Comparison of ENCODE assay signal across 31 mouse cellular contexts in genomic region chrX:20915075-20915474, GRCm38 (mm10). TPM values are rescaled to one million over a fixed set of nuclear protein-coding genes. Genes with fewer than 3 reads are reported as not detected.
A peak's percentile ranks its signal among the peaks of the same experiment; 100 is the strongest.
DNase-seq lines count a peak whose midpoint lies in the region; TF ChIP-seq lines count a peak whose summit lies in the region.
"Had no signal": no experiment of that assay in that cellular context is flagged by ENCODE, and none has a peak within 500 bp of the region (broad histone marks: within the 10 kb centered on the region; RNA-seq: fewer than 3 reads in every experiment).

No protein-coding gene starts in this region.

- H3K9ac ChIP-seq in MEL (ENCODE audit: control insufficient read depth, low read depth, low read length, poor library complexity, severe bottlenecking), result no peak overlapping the region
- H3K9ac ChIP-seq: hindbrain, embryonic 15.5 days; limb, embryonic 12.5 days; lung, embryonic 15.5 days; midbrain, embryonic 15.5 days; stomach, embryonic 15.5 days had no signal

- no peak for TF ChIP-seq EP300 in MEL (IDR thresholded peaks at IDR 0.05; ENCODE audit: low read depth in 1 of 2, low read length in 2 of 2)

- H3K27me3 ChIP-seq in MEL (ENCODE audit: control insufficient read depth in 1 of 2, insufficient read depth in 2 of 2, low read length in 2 of 2), result peaks cover 10 to 20% of the 10 kb centered on the region in 2 experiments
- H3K27me3 ChIP-seq: hindbrain, embryonic 15.5 days; lung, embryonic 15.5 days; midbrain, embryonic 15.5 days; stomach, embryonic 15.5 days had no signal

- peaks cover 0 to 16% of the 10 kb centered on the region in 2 experiments; a peak in 2 of 4 replicates for H3K36me3 ChIP-seq in MEL (ENCODE audit: control insufficient read depth in 1 of 2, insufficient read depth in 2 of 2, low read length in 2 of 2)
- H3K36me3 ChIP-seq: G1E; hindbrain, embryonic 10.5 days; limb, embryonic 12.5 days; lung, embryonic 15.5 days; midbrain, embryonic 10.5 days; midbrain, embryonic 15.5 days; stomach, embryonic 15.5 days had no signal

- peak; percentile 26 to 55 for DNase-seq in frontal cortex, adult 2 months (ENCODE audit: extremely low spot score in 1 of 2, low spot score in 1 of 2)
- no peak for DNase-seq in frontal cortex, postnatal 14 days (ENCODE audit: low spot score in 2 of 2)
- peak; percentile 45 for DNase-seq in right cerebral cortex, adult 18-20 months
- DNase-seq in right cerebral cortex, postnatal 4 days, result no peak
- DNase-seq in MEL (ENCODE audit: low read depth, low spot score), result peak; percentile 38
- DNase-seq in telencephalon, adult 2 months (ENCODE audit: low read depth, low spot score), result peak; percentile 33
- DNase-seq in kidney, adult 8-10 months, result no peak
- DNase-seq in urinary bladder, postnatal 4 days (ENCODE audit: low spot score in 2 of 2), result no peak
- DNase-seq: adrenal gland, adult 8-10 months; B cell, adult 2 months; cerebellum, adult 11 months; cerebellum, adult 9-10 months; cerebellum, postnatal 36 days; gastrocnemius, postnatal 10 days; heart, postnatal 14 days; kidney, adult 18-20 months; kidney, postnatal 36 days; thymus, postnatal 14 days had no signal

- no peak for TF ChIP-seq RAD21 in MEL (IDR thresholded peaks at IDR 0.05; ENCODE audit: low read depth, low read length)

- H3K4me3 ChIP-seq in MEL (ENCODE audit: control insufficient read depth in 1 of 2, insufficient read depth in 1 of 2, low read depth in 2 of 2, low read length in 2 of 2), result no peak overlapping the region
- H3K4me3 ChIP-seq: hindbrain, embryonic 10.5 days; hindbrain, embryonic 15.5 days; limb, embryonic 12.5 days; lung, embryonic 15.5 days; midbrain, embryonic 10.5 days; midbrain, embryonic 15.5 days; stomach, embryonic 15.5 days had no signal

- no peak for TF ChIP-seq POLR2A in MEL (IDR thresholded peaks at IDR 0.05; ENCODE audit: control insufficient read depth in 1 of 2, insufficient read depth in 1 of 2, low read depth in 1 of 2, low read length in 2 of 2, poor library complexity in 1 of 2)

- no peaks in the 10 kb centered on the region for H3K9me3 ChIP-seq in MEL (replicated peaks; ENCODE audit: insufficient read depth, low read length)
- H3K9me3 ChIP-seq: G1E; hindbrain, embryonic 10.5 days; hindbrain, embryonic 15.5 days; lung, embryonic 15.5 days; midbrain, embryonic 10.5 days; midbrain, embryonic 15.5 days; stomach, embryonic 15.5 days had no signal

- no peak for TF ChIP-seq CTCF in MEL (IDR thresholded peaks at IDR 0.05 in 2 of 3, conservative IDR thresholded peaks at IDR 0.05 in 1 of 3; ENCODE audit: control insufficient read depth in 1 of 3, insufficient read depth in 1 of 3, low read depth in 2 of 3, low read length in 3 of 3, poor library complexity in 1 of 3, severe bottlenecking in 1 of 3)

- H3K4me1 ChIP-seq in MEL (ENCODE audit: control insufficient read depth in 1 of 2, insufficient read depth in 2 of 2, low read length in 2 of 2), result peaks cover 6 to 9% of the 10 kb centered on the region in 2 experiments; a peak in 3 of 4 replicates
- H3K4me1 ChIP-seq: hindbrain, embryonic 10.5 days; limb, embryonic 12.5 days; lung, embryonic 15.5 days; midbrain, embryonic 10.5 days; stomach, embryonic 15.5 days had no signal

- no peak overlapping the region for H3K27ac ChIP-seq in MEL (ENCODE audit: control insufficient read depth, low read depth, low read length)
- H3K27ac ChIP-seq: hindbrain, embryonic 10.5 days; hindbrain, embryonic 15.5 days; limb, embryonic 12.5 days; lung, embryonic 15.5 days; midbrain, embryonic 10.5 days; midbrain, embryonic 15.5 days; stomach, embryonic 15.5 days had no signal

- H3K79me2 ChIP-seq in MEL (ENCODE audit: control insufficient read depth, insufficient read depth, low read length, poor library complexity), result no peaks in the 10 kb centered on the region

TF ChIP-seq in MEL, 35 proteins besides CTCF, POLR2A, EP300 and RAD21:
- TF ChIP-seq CHD1 (IDR thresholded peaks at IDR 0.05; ENCODE audit: low read depth, low read length) (no peak), MAFK (IDR thresholded peaks at IDR 0.05; ENCODE audit: borderline replicate concordance, low read depth, low read length) (no peak), SIN3A (IDR thresholded peaks at IDR 0.05; ENCODE audit: low read length) (no peak), NRF1 (IDR thresholded peaks at IDR 0.05; ENCODE audit: insufficient read depth, low read depth, low read length, poor library complexity, severe bottlenecking) (no peak), MAX (IDR thresholded peaks at IDR 0.05; ENCODE audit: low read length) (no peak)

RNA-seq across cellular contexts. Expression of gene Syn1, which starts 5.7 kb away (rescaled TPM):
- polyA plus RNA-seq in frontal cortex, adult 2 months (2012; rRNA removed), result 273 and 320 TPM in 2 replicates
- 0.08 TPM in 1 of 2 replicates, not detected in the other for total RNA-seq in MEL (2012; rRNA removed)
- polyA plus RNA-seq in MEL (2012; ENCODE audit: insufficient read depth in 1 of 2, insufficient read length in 2 of 2, low read depth in 1 of 2, low replicate concordance in 2 of 2, missing spikeins in 1 of 2), result under 1 TPM in 1 of 2 experiments, not detected in 1; 0.22 TPM
- total RNA-seq: G1E; granulocyte monocyte progenitor cell, adult 5-6 weeks; liver, adult 2 months had no signal
- polyA plus RNA-seq: activated CD4-positive, CD25-positive, alpha-beta regulatory T cell, adult 4 months; G1E had no signal

RNA-seq across cellular contexts. Expression of gene Cfp, which starts 16.3 kb away (rescaled TPM):
- 19.2 and 21.8 TPM in 2 replicates for polyA plus RNA-seq in frontal cortex, adult 2 months (2012; rRNA removed)
- total RNA-seq in MEL (2012; rRNA removed), result 2.0 and 2.6 TPM in 2 replicates
- polyA plus RNA-seq in MEL (2012; ENCODE audit: insufficient read depth in 1 of 2, insufficient read length in 2 of 2, low read depth in 1 of 2, low replicate concordance in 2 of 2, missing spikeins in 1 of 2), result 10 to 100 TPM in 1 of 2 experiments, not detected in 1; 11.4 TPM

RNA-seq across cellular contexts. Expression of gene Elk1, which starts 35.3 kb away (rescaled TPM):
- polyA plus RNA-seq in frontal cortex, adult 2 months (2012; rRNA removed), result 36.0 and 39.1 TPM in 2 replicates
- 5.4 and 6.1 TPM in 2 replicates for total RNA-seq in MEL (2012; rRNA removed)
- 10 to 100 TPM in 1 of 2 experiments, not detected in 1; 12.5 TPM for polyA plus RNA-seq in MEL (2012; ENCODE audit: insufficient read depth in 1 of 2, insufficient read length in 2 of 2, low read depth in 1 of 2, low replicate concordance in 2 of 2, missing spikeins in 1 of 2)

RNA-seq across cellular contexts. Expression of gene Timp1, which starts 45.1 kb away (rescaled TPM):
- polyA plus RNA-seq in frontal cortex, adult 2 months (2012; rRNA removed), result 1.5 and 1.6 TPM in 2 replicates
- 0.27 TPM in 1 of 2 replicates, not detected in the other for total RNA-seq in MEL (2012; rRNA removed)
- polyA plus RNA-seq in MEL (2012; ENCODE audit: insufficient read depth in 1 of 2, insufficient read length in 2 of 2, low read depth in 1 of 2, low replicate concordance in 2 of 2, missing spikeins in 1 of 2), result under 1 TPM in 1 of 2 experiments, not detected in 1; 0.49 TPM
- total RNA-seq: G1E; granulocyte monocyte progenitor cell, adult 5-6 weeks; liver, adult 2 months; megakaryocyte progenitor cell, adult 5-6 weeks; neutrophil, adult 5-6 weeks had no signal
- polyA plus RNA-seq: activated CD4-positive, CD25-positive, alpha-beta regulatory T cell, adult 4 months; G1E had no signal

RNA-seq across cellular contexts. Expression of gene Uxt, which starts 46.7 kb away (rescaled TPM):
- 15.0 and 17.7 TPM in 2 replicates for polyA plus RNA-seq in frontal cortex, adult 2 months (2012; rRNA removed)
- 62.3 and 78.8 TPM in 2 replicates for total RNA-seq in MEL (2012; rRNA removed)
- 10 to 100 TPM in 1 of 2 experiments, not detected in 1; 88.8 TPM for polyA plus RNA-seq in MEL (2012; ENCODE audit: insufficient read depth in 1 of 2, insufficient read length in 2 of 2, low read depth in 1 of 2, low replicate concordance in 2 of 2, missing spikeins in 1 of 2)

Comparison
In these comparisons a context has a peak if more than half of its experiments do, and no peak if none do; other contexts are left out.
1. DNase-seq: peak in frontal cortex, adult 2 months (2 of 2), right cerebral cortex, adult 18-20 months (single experiment), MEL (single experiment) and telencephalon, adult 2 months (single experiment); none in frontal cortex, postnatal 14 days (0 of 2), right cerebral cortex, postnatal 4 days (single experiment), kidney, adult 8-10 months (0 of 2) and urinary bladder, postnatal 4 days (0 of 2).
2. RNA of gene Syn1, which starts 5.7 kb away (polyA plus RNA-seq): 273 to 320 TPM in frontal cortex, adult 2 months; 0.22 TPM in MEL; every median in the first group is over 100 times any median in the second.